Mouse (Mus musculus) midbrain, postnatal 0 days (tissue): ENCODE results near the gene Prdx5. TPM values are rescaled to one million over a fixed set of nuclear protein-coding genes. Genes with fewer than 3 reads are reported as not detected.

Experiments used
- ATAC-seq: fragments of 200-750 bp; cut with Nextera tagmentation; 2 replicates; pipeline ENCODE4 v1.8.0; 2017; ENCODE audit warnings: moderate number of reproducible peaks, mild to moderate bottlenecking, moderate TSS enrichment, moderate library complexity; ENCODE audit not compliant: low FRiP score
- DNase-seq: peaks from one replicate; pipeline ENCODE4 v3.0.0-alpha.2; 2015; ENCODE audit warnings: low spot score
- H3K27ac ChIP-seq: fragments of 300-500 bp; sonication (generic); 2 replicates; pipeline ENCODE4 v1.5.1; 2014; ENCODE audit warnings: low read depth, mild to moderate bottlenecking, low read length, mixed read lengths
- H3K27me3 ChIP-seq: fragments of 300-500 bp; sonication (generic); 2 replicates; pipeline ENCODE4 v1.6.1; 2014; ENCODE audit warnings: low read length, control low read depth, mixed read lengths; ENCODE audit not compliant: insufficient read depth
- H3K36me3 ChIP-seq: fragments of 300-500 bp; sonication (generic); 2 replicates; pipeline ENCODE4 v1.6.1; 2014; ENCODE audit warnings: low read length, control low read depth, mixed read lengths; ENCODE audit not compliant: insufficient read depth
- H3K4me1 ChIP-seq: fragments of 300-500 bp; sonication (generic); 2 replicates; pipeline ENCODE4 v1.6.1; 2014; ENCODE audit warnings: mild to moderate bottlenecking, control low read depth, antibody characterized with exemption, low read length, mixed read lengths; ENCODE audit not compliant: insufficient read depth
- H3K4me2 ChIP-seq: fragments of 300-500 bp; sonication (generic); 2 replicates; pipeline ENCODE4 v1.6.1; 2014; ENCODE audit warnings: low read depth, mild to moderate bottlenecking, low read length, mixed read lengths; ENCODE audit not compliant: poor library complexity, severe bottlenecking
- H3K4me3 ChIP-seq: fragments of 300-500 bp; sonication (generic); 2 replicates; pipeline ENCODE4 v1.5.1; 2014; ENCODE audit warnings: low read depth, mild to moderate bottlenecking, low read length, moderate library complexity
- H3K9ac ChIP-seq: fragments of 300-500 bp; sonication (generic); replicated peaks from 2 replicates; pipeline ENCODE4 v1.6.1; 2014; ENCODE audit warnings: mild to moderate bottlenecking, low read length, moderate library complexity, mixed read lengths; ENCODE audit not compliant: poor library complexity, severe bottlenecking
- H3K9me3 ChIP-seq: fragments of 300-500 bp; sonication (generic); 2 replicates; pipeline ENCODE4 v1.6.1; 2016; ENCODE audit warnings: low read length, control low read depth
- CTCF ChIP-seq: IDR thresholded peaks from 2 replicates; pipeline ENCODE4 v1.5.1; 2016; ENCODE audit warnings: antibody characterized with exemption, mild to moderate bottlenecking
- WGBS: fragments of 180-500 bp; shearing (Covaris S2); extraction: QIAGEN DNeasy Blood & Tissue Kit; methylation state at CpG from one replicate; pipeline ENCODE4 v1.1.7; 2014; 5-methylcytosine and 5-hydroxymethylcytosine counted together
- polyA plus RNA-seq: library from polyadenylated mRNA; unstranded; fragments of >200 nt; fragmentation: Nextera tagmentation; extraction: Ambion mirVana; gene quantifications from 2 replicates; pipeline ENCODE4 v1.2.1, GENCODE M21; 2015
- total RNA-seq: library from RNA; depleted of rRNA; stranded (reverse); fragments of >200 nt; gene quantifications from 2 replicates; pipeline ENCODE4 v1.2.3, GENCODE M21; 2014

The Prdx5 gene
- total and polyA plus RNA-seq, 2 experiments from 2014 or later = 223 to 491 TPM

GRCm38 (mm10) chr19:6940396-6941351 is 30.8 kb upstream of the Prdx5 start:
- peaks cover 3% of the 10 kb centered on the region; the same call in 1 of the 2 replicates for H3K27me3 ChIP-seq
- WGBS = 27% methylated on average over 20 of the region's 29 CpGs

GRCm38 (mm10) chr19:6939106-6940002 is 29.4 kb upstream of the Prdx5 start:
- no peak for TF ChIP-seq CTCF
- no peak overlapping the region for H3K4me3 ChIP-seq
- peaks cover 19% of the 10 kb centered on the region for H3K4me1 ChIP-seq
- peak overlapping the region; percentile 100 for H3K4me2 ChIP-seq
- 84% methylated on average over 20 of the region's 20 CpGs for WGBS
- peaks cover 8% of the 10 kb centered on the region for H3K36me3 ChIP-seq
- ATAC-seq = no peak
- no peak for DNase-seq
- H3K27me3 ChIP-seq = peaks cover 10% of the 10 kb centered on the region; the same call in 1 of the 2 replicates
- H3K9ac ChIP-seq = peak overlapping the region; percentile 89; the same call in 1 of the 2 replicates
- no peaks in the 10 kb centered on the region for H3K9me3 ChIP-seq
- H3K27ac ChIP-seq = no peak overlapping the region

More at GRCm38 (mm10) chr19:6940396-6941351, 30.8 kb upstream of the Prdx5 start:
- H3K4me3 ChIP-seq = peak overlapping the region; percentile 92
- peaks cover 8% of the 10 kb centered on the region for H3K36me3 ChIP-seq
- H3K9me3 ChIP-seq = no peaks in the 10 kb centered on the region
- H3K4me1 ChIP-seq = peaks cover 19% of the 10 kb centered on the region
- peak overlapping the region; percentile 100 for H3K4me2 ChIP-seq
- DNase-seq (no peak), ATAC-seq (peak; percentile 12; the same call in 1 of the 2 replicates)
- peak overlapping the region; percentile 89 for H3K9ac ChIP-seq
- peak overlapping the region; percentile 95 for H3K27ac ChIP-seq
- TF ChIP-seq CTCF = no peak

GRCm38 (mm10) chr19:6937541-6938465 is 27.9 kb upstream of the Prdx5 start:
- peaks cover 18% of the 10 kb centered on the region for H3K27me3 ChIP-seq
- peaks cover 8% of the 10 kb centered on the region for H3K36me3 ChIP-seq
- H3K4me3 ChIP-seq = no peak overlapping the region
- H3K9ac ChIP-seq = no peak overlapping the region
- H3K9me3 ChIP-seq = no peaks in the 10 kb centered on the region
- peaks cover 25% of the 10 kb centered on the region for H3K4me1 ChIP-seq
- 76% methylated on average over 16 of the region's 16 CpGs for WGBS
- ATAC-seq = no peak
- H3K27ac ChIP-seq = no peak overlapping the region
- TF ChIP-seq CTCF = no peak
- no peak overlapping the region for H3K4me2 ChIP-seq
- DNase-seq = no peak

DNA sequence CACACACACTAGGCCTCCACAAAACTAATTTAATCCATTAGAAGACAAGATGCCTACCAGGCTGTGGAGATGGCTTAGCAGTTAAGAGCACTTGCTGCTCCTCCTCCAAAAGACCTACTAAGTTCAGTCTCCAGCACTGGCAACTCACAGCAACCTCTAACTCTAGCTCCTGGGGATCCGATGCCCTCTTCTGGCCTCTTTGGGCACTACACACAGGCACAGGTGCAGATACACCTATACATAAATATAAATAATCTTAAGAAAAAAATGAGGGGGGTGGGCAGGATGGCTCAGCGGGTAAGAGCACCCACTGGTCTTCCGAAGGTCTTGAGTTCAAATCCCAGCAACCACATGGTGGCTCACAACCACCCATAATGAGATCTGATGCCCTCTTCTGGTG is 26.4 kb upstream of the Prdx5 start:
- DNase-seq = no peak
- no peak overlapping the region for H3K4me3 ChIP-seq
- no peak overlapping the region for H3K9ac ChIP-seq
- no peak overlapping the region for H3K27ac ChIP-seq
- peak; percentile 53 for TF ChIP-seq CTCF
- H3K27me3 ChIP-seq = peaks cover 32% of the 10 kb centered on the region
- peaks cover 25% of the 10 kb centered on the region for H3K4me1 ChIP-seq
- WGBS = 19% methylated on average over 3 of the region's 3 CpGs
- ATAC-seq = no peak
- H3K4me2 ChIP-seq = no peak overlapping the region
- no peaks in the 10 kb centered on the region for H3K9me3 ChIP-seq
- H3K36me3 ChIP-seq = peaks cover 8% of the 10 kb centered on the region
